Comparison of ENCODE assay signal across 8 mouse cellular contexts in genomic region chr9:72111004-72111621, GRCm38 (mm10). TPM values are rescaled to one million over a fixed set of nuclear protein-coding genes. Genes with fewer than 3 reads are reported as not detected.
DNase-seq lines count a peak whose midpoint lies in the region; ATAC-seq and TF ChIP-seq lines count a peak whose summit lies in the region.

No protein-coding gene starts in this region.

- peak; percentile 74 for ATAC-seq in forebrain, postnatal 0 days
- peak; percentile 75 for ATAC-seq in lung, postnatal 0 days

- no peak for TF ChIP-seq RAD21 in MEL (IDR thresholded peaks at IDR 0.05; ENCODE audit: low read depth, low read length)

- H3K4me3 ChIP-seq in MEL (ENCODE audit: control insufficient read depth in 1 of 2, insufficient read depth in 1 of 2, low read depth in 2 of 2, low read length in 2 of 2): peak overlapping the region; percentile 87 to 93
- peak overlapping the region; percentile 91 for H3K4me3 ChIP-seq in forebrain, postnatal 0 days (ENCODE audit: low read depth, low read length)
- peak overlapping the region; percentile 100 for H3K4me3 ChIP-seq in lung, postnatal 0 days (ENCODE audit: low read depth, low read length)

- peaks cover 8 to 24% of the 10 kb centered on the region in 2 experiments for H3K36me3 ChIP-seq in MEL (ENCODE audit: control insufficient read depth in 1 of 2, insufficient read depth in 2 of 2, low read length in 2 of 2)
- H3K36me3 ChIP-seq in forebrain, postnatal 0 days (ENCODE audit: insufficient read depth): no peaks in the 10 kb centered on the region
- H3K36me3 ChIP-seq in lung, postnatal 0 days (ENCODE audit: insufficient read depth, low read length): no peaks in the 10 kb centered on the region

- peak overlapping the region; percentile 65 for H3K27ac ChIP-seq in MEL (ENCODE audit: control insufficient read depth, low read depth, low read length)
- peak overlapping the region; percentile 95 for H3K27ac ChIP-seq in forebrain, postnatal 0 days (ENCODE audit: low read depth, low read length)
- peak overlapping the region; percentile 95 for H3K27ac ChIP-seq in lung, postnatal 0 days (ENCODE audit: low read length)

- TF ChIP-seq EP300 in MEL (IDR thresholded peaks at IDR 0.05; ENCODE audit: low read depth in 1 of 2, low read length in 2 of 2): no peak
- no peak for TF ChIP-seq EP300 in lung, postnatal 0 days (IDR thresholded peaks at IDR 0.05)

- peaks cover 4 to 7% of the 10 kb centered on the region in 2 experiments; a peak in 2 of 4 replicates for H3K4me1 ChIP-seq in MEL (ENCODE audit: control insufficient read depth in 1 of 2, insufficient read depth in 2 of 2, low read length in 2 of 2)
- H3K4me1 ChIP-seq in forebrain, postnatal 0 days (ENCODE audit: insufficient read depth): no peaks in the 10 kb centered on the region; the same call in 1 of the 2 replicates
- no peaks in the 10 kb centered on the region for H3K4me1 ChIP-seq in lung, postnatal 0 days (ENCODE audit: insufficient read depth, low read depth, low read length)

- no peaks in the 10 kb centered on the region for H3K9me3 ChIP-seq in MEL (replicated peaks; ENCODE audit: insufficient read depth, low read length)
- no peaks in the 10 kb centered on the region for H3K9me3 ChIP-seq in forebrain, postnatal 0 days (ENCODE audit: low read length)
- no peaks in the 10 kb centered on the region for H3K9me3 ChIP-seq in lung, postnatal 0 days (ENCODE audit: low read length)

- H3K9ac ChIP-seq in MEL (ENCODE audit: control insufficient read depth, low read depth, low read length, poor library complexity, severe bottlenecking): peak overlapping the region; percentile 100
- H3K9ac ChIP-seq in forebrain, postnatal 0 days: peak overlapping the region; percentile 95
- peak overlapping the region; percentile 100 for H3K9ac ChIP-seq in lung, postnatal 0 days (replicated peaks; ENCODE audit: low read depth)

- 3% methylated on average over 76 of the region's 90 CpGs for WGBS in forebrain, postnatal 0 days
- WGBS in lung, postnatal 0 days: under 1% methylated on average over 38 of the region's 90 CpGs

- H3K4me2 ChIP-seq in forebrain, postnatal 0 days (ENCODE audit: low read depth): peak overlapping the region; percentile 64
- H3K4me2 ChIP-seq in lung, postnatal 0 days (replicated peaks; ENCODE audit: low read depth, low read length): peak overlapping the region; percentile 66

- TF ChIP-seq POLR2A in MEL (IDR thresholded peaks at IDR 0.05; ENCODE audit: control insufficient read depth in 1 of 2, insufficient read depth in 1 of 2, low read depth in 1 of 2, low read length in 2 of 2, poor library complexity in 1 of 2): 0 out of 4 replicates have a peak, but pooled peaks of 1 of the 2 experiments have one; percentile 6

- DNase-seq in MEL (ENCODE audit: low read depth, low spot score): peak; percentile 71
- peak; percentile 73 for DNase-seq in cerebellum, adult 8-10 months
- DNase-seq in forebrain, postnatal 0 days: peak; percentile 79
- peak; percentile 70 for DNase-seq in heart, postnatal 4 days
- DNase-seq in layer of hippocampus, postnatal 10 days (ENCODE audit: low spot score in 2 of 2): peak; percentile 66 to 72
- peak; percentile 79 for DNase-seq in lung, postnatal 0 days (ENCODE audit: low spot score)
- peak; percentile 27 for DNase-seq in ovary, adult 18-20 months (ENCODE audit: low spot score)
- peak; percentile 69 for DNase-seq in thymus, postnatal 0 days (ENCODE audit: low spot score)

- H3K79me2 ChIP-seq in MEL (ENCODE audit: control insufficient read depth, insufficient read depth, low read length, poor library complexity): peaks cover 24% of the 10 kb centered on the region

- no peaks in the 10 kb centered on the region for H3K27me3 ChIP-seq in MEL (ENCODE audit: control insufficient read depth in 1 of 2, insufficient read depth in 2 of 2, low read length in 2 of 2)
- no peaks in the 10 kb centered on the region for H3K27me3 ChIP-seq in forebrain, postnatal 0 days (ENCODE audit: insufficient read depth, low read length)
- no peaks in the 10 kb centered on the region for H3K27me3 ChIP-seq in lung, postnatal 0 days (replicated peaks; ENCODE audit: insufficient read depth, low read length)

- no peak for TF ChIP-seq CTCF in MEL (IDR thresholded peaks at IDR 0.05 in 2 of 3, conservative IDR thresholded peaks at IDR 0.05 in 1 of 3; ENCODE audit: control insufficient read depth in 1 of 3, insufficient read depth in 1 of 3, low read depth in 2 of 3, low read length in 3 of 3, poor library complexity in 1 of 3, severe bottlenecking in 1 of 3)
- no peak for TF ChIP-seq CTCF in forebrain, postnatal 0 days (IDR thresholded peaks at IDR 0.05; ENCODE audit: low read depth)
- no peak for TF ChIP-seq CTCF in lung, postnatal 0 days (IDR thresholded peaks at IDR 0.05)

TF ChIP-seq in MEL, 35 proteins besides CTCF, POLR2A, EP300 and RAD21:
- TF ChIP-seq UBTF (IDR thresholded peaks at IDR 0.05; ENCODE audit: borderline replicate concordance, insufficient read depth, low read depth, low read length) (0 out of 2 replicates have a peak, but pooled peaks have one; percentile 37), CHD1 (IDR thresholded peaks at IDR 0.05; ENCODE audit: low read depth, low read length) (0 out of 2 replicates have a peak, but pooled peaks have one; percentile 7), ETS1 (IDR thresholded peaks at IDR 0.05; ENCODE audit: low read depth, low read length) (no peak)
TF ChIP-seq in MEL: peak in this region for 2.

RNA-seq across cellular contexts. Expression of gene Tcf12, which starts 0.6 kb away (rescaled TPM):
- total RNA-seq in MEL (2012; rRNA removed): 28.7 and 29.3 TPM in 2 replicates
- polyA plus RNA-seq in MEL (2012; ENCODE audit: insufficient read depth in 1 of 2, insufficient read length in 2 of 2, low read depth in 1 of 2, low replicate concordance in 2 of 2, missing spikeins in 1 of 2): 10 to 100 TPM; 39.6 to 70.5 TPM
- 58.8 and 71.5 TPM in 2 replicates for total RNA-seq in forebrain, postnatal 0 days (2014; rRNA removed)
- 23.6 and 32.4 TPM in 2 replicates for polyA plus RNA-seq in forebrain, postnatal 0 days (2015; fragmentation: Nextera tagmentation; extraction: Ambion mirVana)
- 10 to 100 TPM; 77.3 to 81.9 TPM for total RNA-seq in heart, postnatal 4 days (2021)
- total RNA-seq in layer of hippocampus, postnatal 10 days (2021): 10 to 100 TPM; 57.4 to 64.2 TPM
- polyA plus RNA-seq in lung, postnatal 0 days (2015; fragmentation: Nextera tagmentation; extraction: Ambion mirVana): 32.1 and 34.1 TPM in 2 replicates
- polyA plus RNA-seq in thymus, postnatal 0 days (2015; fragmentation: Nextera tagmentation; extraction: Ambion mirVana): 110 and 142 TPM in 2 replicates

Comparison
In these comparisons a context has a peak if more than half of its experiments do, and no peak if none do; other contexts are left out.
1. Peak in every context shown above with its lines: DNase-seq, ATAC-seq, H3K4me3 ChIP-seq and H3K27ac ChIP-seq.
2. DNase-seq: peak in every context shown above with its lines; median percentile 79 in forebrain, postnatal 0 days; 79 in lung, postnatal 0 days; 73 in cerebellum, adult 8-10 months; 71 in MEL; 70 in heart, postnatal 4 days; 69 in layer of hippocampus, postnatal 10 days; 69 in thymus, postnatal 0 days; 27 in ovary, adult 18-20 months.